Mouse (Mus musculus) liver, embryonic 14.5 days (tissue): ENCODE measurements at regions not wholly inside any gene's neighbourhood (a gene's known extent, or its start where the extent isn't known, plus 50 kb on each side); places are given as distances from the start of the nearest gene placed in this dataset.

Experiments
- CTCF ChIP-seq: IDR thresholded peaks from 2 replicates; pipeline ENCODE4 v1.5.1; 2016; ENCODE audit warnings: antibody characterized with exemption, low read depth, control low read depth
- EP300 ChIP-seq: IDR thresholded peaks from 2 replicates; pipeline ENCODE4 v1.6.1; 2016; ENCODE audit warnings: antibody characterized with exemption, low read depth

DNA sequence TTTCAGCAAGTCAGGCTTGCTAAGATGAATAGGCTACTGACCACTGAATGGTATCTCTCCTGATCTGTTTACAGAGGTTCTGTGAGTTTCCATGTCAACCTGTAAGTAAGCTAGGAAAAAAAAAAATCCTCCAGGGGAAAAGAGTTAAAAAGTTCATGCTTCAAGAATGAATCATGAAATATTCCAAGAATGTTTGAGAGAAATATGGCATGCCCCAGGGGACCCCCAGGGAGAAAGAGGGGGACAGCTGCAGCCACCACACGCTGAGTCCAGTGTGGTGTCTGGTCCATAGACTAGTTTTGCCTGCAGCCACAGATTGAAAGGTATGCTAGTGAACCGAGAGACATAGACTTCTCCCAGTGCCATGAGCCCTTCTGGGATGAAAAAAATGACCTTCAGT lies 56.1 kb upstream of the Fggy start:
- TF ChIP-seq EP300, result no peak
- TF ChIP-seq CTCF, result no peak
